Mouse (Mus musculus) neural tube, embryonic 15.5 days (tissue): Measurements from ENCODE around the gene Lims1. TPM values are rescaled to one million over a fixed set of nuclear protein-coding genes. Genes with fewer than 3 reads are reported as not detected.

Experiments used
- ATAC-seq: fragments of 200-750 bp; cut with Nextera tagmentation; 2 replicates; pipeline ENCODE4 v1.8.0; 2017; ENCODE audit warnings: mild to moderate bottlenecking, moderate TSS enrichment, moderate library complexity; ENCODE audit not compliant: low FRiP score
- H3K27ac ChIP-seq: fragments of 300-500 bp; sonication (generic); replicated peaks from 2 replicates; pipeline ENCODE4 v1.5.1; 2015; ENCODE audit warnings: mild to moderate bottlenecking, inconsistent platforms
- H3K27me3 ChIP-seq: fragments of 300-500 bp; sonication (generic); replicated peaks from 2 replicates; pipeline ENCODE4 v1.6.1; 2015; ENCODE audit warnings: inconsistent platforms
- H3K36me3 ChIP-seq: fragments of 300-500 bp; sonication (generic); 2 replicates; pipeline ENCODE4 v1.6.1; 2015; ENCODE audit warnings: inconsistent platforms
- H3K4me1 ChIP-seq: fragments of 300-500 bp; sonication (generic); 2 replicates; pipeline ENCODE4 v1.6.1; 2015; ENCODE audit warnings: inconsistent platforms
- H3K4me2 ChIP-seq: fragments of 300-500 bp; sonication (generic); 2 replicates; pipeline ENCODE4 v1.6.1; 2015; ENCODE audit warnings: inconsistent platforms, mild to moderate bottlenecking, moderate library complexity
- H3K4me3 ChIP-seq: fragments of 300-500 bp; sonication (generic); replicated peaks from 2 replicates; pipeline ENCODE4 v1.5.1; 2015; ENCODE audit warnings: mild to moderate bottlenecking, inconsistent platforms
- H3K9ac ChIP-seq: fragments of 300-500 bp; sonication (generic); replicated peaks from 2 replicates; pipeline ENCODE4 v1.6.1; 2015; ENCODE audit warnings: mild to moderate bottlenecking, inconsistent platforms
- H3K9me3 ChIP-seq: fragments of 300-500 bp; sonication (generic); replicated peaks from 2 replicates; pipeline ENCODE4 v1.6.1; 2016; ENCODE audit warnings: inconsistent platforms
- WGBS: fragments of 180-500 bp; shearing (Covaris S2); methylation state at CpG from one replicate; pipeline ENCODE4 v1.1.7; 2015; ENCODE audit warnings: mixed read lengths; 5-methylcytosine and 5-hydroxymethylcytosine counted together
- polyA plus RNA-seq: library from polyadenylated mRNA; unstranded; fragments of >200 nt; fragmentation: Nextera tagmentation; extraction: Ambion mirVana; gene quantifications from 2 replicates; pipeline ENCODE4 v1.2.1, GENCODE M21; 2015

Lims1 gene
- polyA plus RNA-seq, 1 experiment from 2014 or later, result 56.6 TPM

GRCm38 (mm10) chr10:58350600-58350999 lies 27.3 kb downstream of the Lims1 start:
- Histone ChIP-seq H3K4me3 (no peak overlapping the region), H3K36me3 (no peaks in the 10 kb centered on the region), H3K4me1 (no peaks in the 10 kb centered on the region), H3K27me3 (no peaks in the 10 kb centered on the region), H3K9me3 (no peaks in the 10 kb centered on the region), H3K9ac (no peak overlapping the region), H3K4me2 (no peak overlapping the region), H3K27ac (no peak overlapping the region)
- no peak for ATAC-seq
- whole genome bisulfite sequencing, result 91% methylated on average over 3 of the region's 3 CpGs

DNA sequence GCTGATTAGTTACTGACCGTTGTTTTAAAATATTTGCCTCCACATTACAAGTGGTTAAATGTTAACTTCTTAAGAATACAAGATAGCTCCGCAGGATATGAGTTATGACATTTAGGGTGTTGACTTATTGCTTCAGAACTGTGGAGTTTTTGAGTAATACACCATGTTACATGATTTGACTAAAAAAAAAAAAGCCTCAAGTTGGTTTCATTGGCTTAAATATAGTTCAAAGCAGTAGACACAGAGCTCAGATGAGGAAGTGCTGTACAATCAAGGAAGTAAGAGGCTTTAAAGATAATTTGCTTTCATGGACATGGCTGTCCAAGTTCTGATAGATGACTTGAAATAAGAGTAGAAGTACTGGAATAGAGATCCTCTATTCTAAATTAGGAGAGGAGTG lies 28.4 kb downstream of the Lims1 start:
- Histone ChIP-seq H3K27ac (no peak overlapping the region), H3K9ac (no peak overlapping the region), H3K4me1 (no peaks in the 10 kb centered on the region), H3K36me3 (no peaks in the 10 kb centered on the region), H3K4me3 (no peak overlapping the region), H3K27me3 (no peaks in the 10 kb centered on the region), H3K9me3 (no peaks in the 10 kb centered on the region), H3K4me2 (no peak overlapping the region)
- 91% methylated on average over 2 of the region's 2 CpGs for WGBS
- no peak for ATAC-seq

DNA sequence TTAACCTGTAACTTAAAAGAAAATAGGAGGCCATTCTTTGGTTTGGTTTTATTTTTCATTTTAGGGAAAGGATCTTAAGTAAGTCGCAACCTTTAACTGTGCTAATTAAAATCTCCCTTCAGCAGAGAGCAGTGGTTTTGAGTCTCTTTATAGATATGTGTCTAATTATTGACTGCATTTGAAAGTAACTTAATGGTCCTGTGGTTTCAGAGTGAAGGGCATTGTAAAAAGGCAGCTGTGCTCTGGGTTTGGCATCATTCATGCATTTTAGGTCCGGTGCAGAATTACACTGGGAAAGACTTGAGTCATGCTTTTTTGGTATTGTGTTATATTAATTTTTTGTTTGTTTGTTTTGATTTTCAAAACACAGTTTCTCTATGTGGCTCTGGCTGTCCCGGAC lies 29.1 kb downstream of the Lims1 start:
- ATAC-seq, result no peak
- H3K4me1 ChIP-seq, result no peaks in the 10 kb centered on the region
- no peak overlapping the region for H3K27ac ChIP-seq
- no peak overlapping the region for H3K4me3 ChIP-seq
- H3K27me3 ChIP-seq, result no peaks in the 10 kb centered on the region
- no peak overlapping the region for H3K4me2 ChIP-seq
- no peaks in the 10 kb centered on the region for H3K9me3 ChIP-seq
- WGBS, result 65% methylated on average over 3 of the region's 3 CpGs
- no peak overlapping the region for H3K9ac ChIP-seq
- H3K36me3 ChIP-seq, result no peaks in the 10 kb centered on the region

DNA sequence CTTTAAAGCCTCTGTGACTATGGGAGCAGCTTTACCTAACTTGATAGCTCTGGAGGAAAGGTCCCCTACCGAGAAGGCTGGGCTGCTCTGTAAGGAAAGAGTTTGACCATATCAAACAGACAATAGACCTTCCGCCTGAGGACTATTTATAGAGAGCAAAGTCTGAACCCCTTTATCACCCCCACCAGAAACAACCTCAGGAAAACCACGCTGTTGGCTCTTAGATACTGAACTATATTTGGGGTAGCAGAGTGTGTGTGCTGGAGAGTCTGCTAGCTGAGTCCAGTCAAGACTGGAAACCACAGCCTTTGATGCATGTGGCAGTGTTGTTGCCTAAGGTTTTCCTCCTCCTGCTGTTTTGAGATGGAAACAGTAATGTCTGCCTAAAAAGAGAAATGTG lies 31.3 kb downstream of the Lims1 start:
- no peak for ATAC-seq
- Histone ChIP-seq H3K9ac (no peak overlapping the region), H3K4me1 (no peaks in the 10 kb centered on the region), H3K4me2 (no peak overlapping the region), H3K36me3 (peaks cover 3% of the 10 kb centered on the region; the same call in 1 of the 2 replicates), H3K9me3 (no peaks in the 10 kb centered on the region), H3K27me3 (no peaks in the 10 kb centered on the region), H3K4me3 (no peak overlapping the region), H3K27ac (0 out of 2 replicates have a peak overlapping the region, but pooled peaks have one; percentile 60)
- WGBS, result 6% methylated on average over 3 of the region's 3 CpGs

DNA sequence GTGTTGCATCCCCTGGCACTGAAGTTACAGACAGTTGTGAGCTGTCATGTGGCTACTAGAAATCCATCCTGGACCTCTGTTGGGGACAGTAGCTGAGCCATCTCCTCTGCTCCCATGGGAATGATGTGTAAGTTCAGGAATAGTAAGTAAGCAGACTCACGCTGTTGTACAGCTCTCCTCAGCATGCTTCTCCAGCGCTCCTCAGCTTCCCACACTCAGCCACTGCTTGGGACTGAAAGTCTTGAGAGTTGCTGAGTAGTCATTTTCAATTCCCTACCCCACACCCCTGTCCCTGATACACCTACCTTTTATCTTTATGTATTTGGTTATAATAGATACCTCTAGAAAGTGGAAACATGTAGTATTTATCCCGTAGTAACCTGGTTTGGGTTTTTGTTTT lies 33.2 kb downstream of the Lims1 start:
- Histone ChIP-seq H3K27ac (no peak overlapping the region), H3K9me3 (no peaks in the 10 kb centered on the region), H3K4me3 (no peak overlapping the region), H3K27me3 (no peaks in the 10 kb centered on the region), H3K4me1 (no peaks in the 10 kb centered on the region), H3K9ac (no peak overlapping the region), H3K4me2 (no peak overlapping the region), H3K36me3 (peaks cover 3% of the 10 kb centered on the region; the same call in 1 of the 2 replicates)
- 94% methylated on average over 3 of the region's 3 CpGs for WGBS
- ATAC-seq, result no peak

DNA sequence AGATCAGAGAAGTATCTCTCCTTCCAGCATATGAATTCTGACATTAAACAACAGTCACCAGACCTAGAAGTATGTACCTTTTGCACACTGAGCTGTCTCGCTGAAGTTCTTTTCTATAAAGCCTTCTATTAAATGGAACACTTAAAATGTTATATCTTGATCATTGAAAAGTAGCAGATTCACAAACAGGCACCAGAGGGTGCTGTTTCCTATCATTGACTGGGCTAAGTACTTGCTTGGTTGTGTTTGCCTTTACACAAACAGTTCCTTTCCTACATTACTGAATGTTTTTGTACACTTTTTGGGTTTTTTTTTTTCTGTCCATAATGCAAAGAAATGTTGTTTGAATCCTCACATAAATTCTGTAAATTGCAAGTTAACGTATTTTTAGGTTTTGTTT lies 35.9 kb downstream of the Lims1 start:
- H3K9ac ChIP-seq, result no peak overlapping the region
- no peak for ATAC-seq
- H3K27me3 ChIP-seq, result no peaks in the 10 kb centered on the region
- no peaks in the 10 kb centered on the region for H3K9me3 ChIP-seq
- H3K4me1 ChIP-seq, result peaks cover 9% of the 10 kb centered on the region; the same call in 1 of the 2 replicates
- peaks cover 3% of the 10 kb centered on the region; the same call in 1 of the 2 replicates for H3K36me3 ChIP-seq
- no peak overlapping the region for H3K27ac ChIP-seq
- H3K4me2 ChIP-seq, result no peak overlapping the region
- WGBS, result 75% methylated on average over 2 of the region's 2 CpGs
- H3K4me3 ChIP-seq, result no peak overlapping the region

GRCm38 (mm10) chr10:58359952-58360351 lies 36.7 kb downstream of the Lims1 start:
- H3K9ac ChIP-seq, result no peak overlapping the region
- H3K9me3 ChIP-seq, result no peaks in the 10 kb centered on the region
- H3K27me3 ChIP-seq, result no peaks in the 10 kb centered on the region
- no peak for ATAC-seq
- 91% methylated on average over 7 of the region's 7 CpGs for WGBS
- no peak overlapping the region for H3K4me3 ChIP-seq
- H3K4me1 ChIP-seq, result peaks cover 15% of the 10 kb centered on the region
- peaks cover 3% of the 10 kb centered on the region; the same call in 1 of the 2 replicates for H3K36me3 ChIP-seq
- H3K27ac ChIP-seq, result no peak overlapping the region
- no peak overlapping the region for H3K4me2 ChIP-seq

- Histone ChIP-seq H3K4me3 (no peak overlapping the region), H3K36me3 (peaks cover 3% of the 10 kb centered on the region; the same call in 1 of the 2 replicates), H3K9me3 (no peaks in the 10 kb centered on the region), H3K27ac (no peak overlapping the region), H3K4me1 (peaks cover 15% of the 10 kb centered on the region), H3K9ac (no peak overlapping the region), H3K27me3 (no peaks in the 10 kb centered on the region), H3K4me2 (no peak overlapping the region)
- 68% methylated on average over 1 of the region's 1 CpGs for WGBS
- 0 out of 2 replicates have a peak, but pooled peaks have one; percentile 33 for ATAC-seq
Observed at GRCm38 (mm10) chr10:58362745-58363144, 39.5 kb downstream of the Lims1 start.

DNA sequence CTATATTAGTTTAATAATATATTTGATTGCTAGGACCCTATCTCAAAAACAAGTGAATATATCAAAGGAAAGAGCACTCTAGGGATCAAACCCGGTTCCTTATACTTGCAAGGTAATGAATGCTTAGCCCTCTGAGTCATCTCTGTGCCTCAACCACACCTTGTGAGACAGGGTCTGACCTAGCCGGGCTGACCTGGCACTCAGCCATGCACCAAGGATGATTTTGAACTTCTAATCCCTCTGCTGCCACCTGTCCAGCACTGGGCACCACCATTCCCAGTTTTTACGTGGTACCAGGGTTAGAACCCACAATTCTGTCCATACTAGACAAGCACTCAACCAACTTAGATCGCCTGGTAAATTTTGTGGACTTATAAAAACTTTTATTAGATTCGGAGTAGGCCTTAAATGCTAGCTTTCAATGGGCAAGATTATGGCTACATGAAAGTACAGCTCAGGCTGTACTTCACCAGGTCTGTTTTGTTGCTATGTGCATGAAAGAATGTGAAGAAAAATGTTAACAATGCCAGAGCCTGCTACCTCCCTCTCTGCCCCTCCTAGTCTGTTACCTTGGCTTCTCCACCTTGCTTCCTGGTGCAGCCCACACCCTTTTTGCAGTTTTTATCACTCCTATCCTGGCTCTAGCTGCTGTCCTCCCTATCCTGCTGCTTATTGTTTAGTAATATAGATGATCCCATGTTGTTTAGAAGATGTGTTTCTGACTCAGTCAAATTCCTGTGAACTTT lies 41.7 kb downstream of the Lims1 start:
- Histone ChIP-seq H3K9me3 (no peaks in the 10 kb centered on the region), H3K27ac (no peak overlapping the region), H3K4me2 (no peak overlapping the region), H3K27me3 (no peaks in the 10 kb centered on the region), H3K4me3 (no peak overlapping the region), H3K36me3 (no peaks in the 10 kb centered on the region), H3K9ac (no peak overlapping the region), H3K4me1 (peaks cover 15% of the 10 kb centered on the region)
- 85% methylated on average over 5 of the region's 5 CpGs for WGBS
- ATAC-seq, result no peak

DNA sequence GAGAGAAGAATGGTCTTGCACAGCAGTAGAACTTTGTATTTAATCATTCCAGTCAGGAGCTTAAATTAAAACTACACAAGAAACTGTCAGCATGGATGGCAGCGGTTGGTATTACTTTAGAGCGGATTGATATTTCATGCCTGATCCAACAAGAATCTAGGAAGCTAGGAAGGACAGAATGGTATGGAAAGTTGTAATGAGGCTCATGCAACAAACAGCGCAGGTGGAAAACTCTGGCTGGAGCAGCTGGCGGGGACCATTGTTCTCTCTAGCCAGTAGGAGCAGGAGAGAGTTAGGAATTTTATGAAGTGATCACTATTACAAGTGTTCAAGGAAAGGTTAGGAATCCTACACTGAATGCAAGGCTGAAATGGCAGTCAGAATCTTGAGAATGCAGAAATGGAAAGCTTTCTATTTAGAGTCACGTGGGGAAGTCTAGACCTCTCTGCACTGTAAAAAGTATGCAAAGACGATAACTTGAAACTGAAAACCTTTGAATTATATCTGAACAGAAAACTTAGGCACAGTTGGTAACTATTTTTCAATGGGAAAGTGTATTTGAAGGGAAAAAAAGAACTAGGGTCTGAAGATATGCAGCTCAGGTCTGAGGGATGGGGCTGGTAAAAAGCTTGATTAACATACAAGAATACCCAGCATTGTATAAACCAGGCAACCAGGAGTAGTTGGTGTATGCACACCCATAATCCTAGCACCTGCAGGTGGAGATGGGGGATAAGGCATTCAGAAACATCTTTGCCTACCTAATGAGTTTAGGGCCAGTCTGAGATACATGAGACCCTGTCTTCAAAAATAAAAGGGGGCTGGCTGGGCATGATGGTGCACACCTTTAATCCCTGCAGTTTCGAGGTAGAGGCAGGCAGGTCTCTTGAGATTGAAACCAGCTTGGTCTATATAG lies 45.8 kb downstream of the Lims1 start:
- Histone ChIP-seq H3K4me3 (no peak overlapping the region), H3K4me1 (peaks cover 26% of the 10 kb centered on the region), H3K4me2 (no peak overlapping the region), H3K27ac (no peak overlapping the region), H3K9ac (no peak overlapping the region), H3K9me3 (no peaks in the 10 kb centered on the region), H3K27me3 (no peaks in the 10 kb centered on the region), H3K36me3 (no peaks in the 10 kb centered on the region)
- WGBS, result 88% methylated on average over 7 of the region's 7 CpGs
- ATAC-seq, result no peak

DNA sequence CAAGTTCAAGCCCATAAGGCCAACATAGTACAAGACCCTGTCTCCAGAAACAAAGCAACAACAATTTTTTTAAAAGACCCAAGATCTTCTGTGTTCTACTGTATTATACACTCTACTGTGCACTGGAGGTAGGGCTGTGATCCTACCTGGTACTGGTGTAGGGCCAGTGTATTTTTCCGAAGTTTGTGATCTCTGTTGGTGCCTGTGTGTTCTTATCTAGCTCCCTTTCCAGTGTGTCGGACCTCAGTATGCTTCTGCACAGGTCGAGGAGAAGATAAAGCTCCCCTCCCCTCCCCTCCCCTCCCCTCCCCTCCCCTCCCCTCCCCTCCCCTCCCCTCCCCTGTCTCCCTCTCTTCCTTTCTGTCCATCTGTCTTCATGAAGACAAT lies 46.4 kb downstream of the Lims1 start:
- Histone ChIP-seq H3K27me3 (no peaks in the 10 kb centered on the region), H3K36me3 (no peaks in the 10 kb centered on the region), H3K4me2 (no peak overlapping the region), H3K9me3 (no peaks in the 10 kb centered on the region), H3K9ac (no peak overlapping the region), H3K27ac (no peak overlapping the region), H3K4me1 (peaks cover 21% of the 10 kb centered on the region), H3K4me3 (no peak overlapping the region)
- 47% methylated on average over 3 of the region's 3 CpGs for WGBS
- no peak for ATAC-seq

- H3K4me1 ChIP-seq, result peaks cover 18% of the 10 kb centered on the region
- no peak overlapping the region for H3K9ac ChIP-seq
- no peaks in the 10 kb centered on the region for H3K9me3 ChIP-seq
- H3K27me3 ChIP-seq, result no peaks in the 10 kb centered on the region
- no peak overlapping the region for H3K4me3 ChIP-seq
- no peaks in the 10 kb centered on the region for H3K36me3 ChIP-seq
- H3K27ac ChIP-seq, result no peak overlapping the region
- no peak overlapping the region for H3K4me2 ChIP-seq
- no peak for ATAC-seq
Observed at GRCm38 (mm10) chr10:58370143-58370542, 46.9 kb downstream of the Lims1 start.
